Comparison of ENCODE assay signal across 32 mouse cellular contexts in the genomic region with DNA sequence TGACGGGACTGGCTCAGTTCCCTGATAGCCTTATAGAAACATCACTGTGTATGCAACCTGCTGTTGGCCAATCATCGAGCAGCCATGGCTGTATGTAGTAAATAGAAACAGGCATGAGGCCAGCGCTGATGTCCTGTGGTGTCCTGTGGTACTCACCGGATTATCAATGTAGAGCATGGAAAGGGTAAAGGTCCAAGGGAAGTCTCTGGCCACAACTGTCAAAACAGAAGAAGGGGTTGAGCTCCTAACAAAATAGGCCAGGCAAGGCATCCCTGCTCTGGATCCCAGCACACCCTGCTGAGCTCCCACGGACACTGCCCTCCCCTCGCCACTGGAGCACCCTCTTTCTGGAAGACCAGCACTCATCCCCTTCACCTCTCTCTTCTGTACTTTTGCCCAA. TPM values are rescaled to one million over a fixed set of nuclear protein-coding genes. Genes with fewer than 3 reads are reported as not detected.
"Had no signal": no experiment of that assay in that cellular context is flagged by ENCODE, and none has a peak within 500 bp of the region (broad histone marks: within the 10 kb centered on the region; RNA-seq: fewer than 3 reads in every experiment).

No protein-coding gene starts in this region.

- H3K4me2 ChIP-seq: heart, embryonic 11.5 days; heart, embryonic 13.5 days; heart, embryonic 15.5 days; hindbrain, embryonic 13.5 days; hindbrain, embryonic 15.5 days; limb, embryonic 13.5 days; limb, embryonic 15.5 days; liver, embryonic 12.5 days had no signal

- ATAC-seq: hindbrain, postnatal 0 days; liver, embryonic 12.5 days had no signal

- H3K4me3 ChIP-seq: heart, embryonic 13.5 days; heart, embryonic 15.5 days; hindbrain, embryonic 13.5 days; hindbrain, embryonic 15.5 days; limb, embryonic 13.5 days; limb, embryonic 15.5 days; liver, embryonic 12.5 days had no signal

- H3K27me3 ChIP-seq: hindbrain, embryonic 15.5 days; limb, embryonic 13.5 days; limb, embryonic 15.5 days had no signal

- H3K27ac ChIP-seq: heart, embryonic 13.5 days; heart, embryonic 15.5 days; hindbrain, embryonic 13.5 days; hindbrain, embryonic 15.5 days; hindbrain, postnatal 0 days; limb, embryonic 13.5 days; limb, embryonic 15.5 days; liver, embryonic 12.5 days; liver, embryonic 14.5 days had no signal

- H3K9me3 ChIP-seq: heart, embryonic 13.5 days; heart, embryonic 15.5 days; hindbrain, embryonic 13.5 days; hindbrain, embryonic 15.5 days; limb, embryonic 13.5 days; limb, embryonic 15.5 days; liver, embryonic 12.5 days had no signal

- H3K9ac ChIP-seq: forebrain, postnatal 0 days; heart, embryonic 13.5 days; heart, embryonic 15.5 days; hindbrain, embryonic 13.5 days; hindbrain, embryonic 15.5 days; limb, embryonic 13.5 days; limb, embryonic 15.5 days; liver, embryonic 12.5 days; liver, embryonic 14.5 days had no signal

- DNase-seq: forebrain, postnatal 0 days; gastrocnemius, postnatal 14 days; gastrocnemius, postnatal 36 days; heart, adult 18-20 months; heart, postnatal 14 days; heart, postnatal 36 days; layer of hippocampus, adult 9-11 months; layer of hippocampus, postnatal 36 days; left cerebral cortex, postnatal 4 days had no signal

- H3K36me3 ChIP-seq: heart, embryonic 13.5 days; heart, embryonic 15.5 days; hindbrain, embryonic 13.5 days; hindbrain, embryonic 15.5 days; limb, embryonic 13.5 days; limb, embryonic 15.5 days; liver, embryonic 12.5 days had no signal

RNA-seq across cellular contexts. Expression of gene Cpvl, which starts 25.1 kb away (rescaled TPM):
- total RNA-seq: forebrain, postnatal 0 days; gastrocnemius, adult 18-20 months; gastrocnemius, adult 8-10 months; gastrocnemius, postnatal 14 days; gastrocnemius, postnatal 36 days; heart, adult 18-20 months; heart, adult 8-10 months; heart, postnatal 14 days; heart, postnatal 36 days; hematopoietic stem cell, adult 5-6 weeks; hindbrain, postnatal 0 days; layer of hippocampus, adult 18-20 months; layer of hippocampus, adult 8-10 months; layer of hippocampus, postnatal 36 days; left cerebral cortex, adult 18-20 months; left cerebral cortex, adult 8-10 months; left cerebral cortex, postnatal 25 days; left cerebral cortex, postnatal 4 days; liver, adult 2 months had no signal
- polyA plus RNA-seq: gonadal fat pad, adult 2 months; heart, embryonic 11.5 days; heart, embryonic 13.5 days; heart, embryonic 15.5 days; heart, postnatal 0 days; hindbrain, embryonic 13.5 days; hindbrain, embryonic 15.5 days; intestine, embryonic 14.5 days; liver, adult 2 months; liver, embryonic 12.5 days; liver, embryonic 14.5 days had no signal
